Mouse (Mus musculus) bone marrow macrophage, adult 2 months (primary cell): ENCODE data around the gene Gm4871.
"Not testable (repeated sequence)": the region's sequence is repeated elsewhere in the genome, so short reads cannot be mapped to it uniquely, and the experiment has no call there.

Source experiments
- CTCF ChIP-seq: IDR thresholded peaks from 2 replicates; pipeline ENCODE4 v1.5.1; 2012; ENCODE audit warnings: low read depth, mild to moderate bottlenecking, low read length, moderate library complexity
- POLR2A ChIP-seq: IDR thresholded peaks from 2 replicates; pipeline ENCODE4 v1.6.1; 2012; ENCODE audit warnings: mild to moderate bottlenecking, low read depth, low read length, borderline replicate concordance

DNA sequence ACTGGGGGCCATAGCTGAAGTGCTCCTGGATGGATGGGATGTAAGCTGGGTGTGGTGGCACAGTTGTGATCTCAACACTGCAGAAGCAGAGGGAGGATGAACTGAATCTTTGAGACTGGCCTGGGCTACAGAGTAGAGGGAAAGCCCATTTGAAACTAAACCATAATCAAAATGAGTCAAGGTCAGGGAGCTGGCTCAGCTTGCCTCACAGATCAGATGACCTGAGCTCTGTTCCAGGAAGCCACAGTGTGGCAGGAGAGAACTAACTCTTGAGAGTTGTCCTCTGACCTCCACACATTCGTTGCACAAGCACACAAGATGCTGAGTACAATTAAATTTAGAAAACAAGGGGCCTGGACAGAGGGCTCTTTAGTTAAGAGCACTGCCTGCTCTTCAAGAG is 12.3 kb downstream of the Gm4871 start:
- TF ChIP-seq CTCF, POLR2A: not testable (repeated sequence)
